Mouse (Mus musculus) heart, postnatal 0 days (tissue): ENCODE measurements around the gene Rerg. TPM values are rescaled to one million over a fixed set of nuclear protein-coding genes. Genes with fewer than 3 reads are reported as not detected.
A peak's percentile ranks its signal among the peaks of the same experiment; 100 is the strongest.

Source experiments
- ATAC-seq: fragments of 200-750 bp; cut with Nextera tagmentation; 2 replicates; pipeline ENCODE4 v1.8.0; 2017; ENCODE audit warnings: low read depth, moderate number of reproducible peaks, moderate library complexity; ENCODE audit not compliant: insufficient read depth
- DNase-seq: peaks from one replicate; pipeline ENCODE4 v3.0.0-alpha.2; 2016; ENCODE audit warnings: low spot score
- H3K27ac ChIP-seq: fragments of 300-500 bp; sonication (generic); 2 replicates; pipeline ENCODE4 v1.5.1; 2014; ENCODE audit warnings: low read depth, mild to moderate bottlenecking
- H3K27me3 ChIP-seq: fragments of 300-500 bp; sonication (generic); 2 replicates; pipeline ENCODE4 v1.6.1; 2014; ENCODE audit warnings: low read length, mixed read lengths; ENCODE audit not compliant: control insufficient read depth, insufficient read depth
- H3K36me3 ChIP-seq: fragments of 300-500 bp; sonication (generic); replicated peaks from 2 replicates; pipeline ENCODE4 v1.6.1; 2014; ENCODE audit warnings: low read length, mixed read lengths; ENCODE audit not compliant: control insufficient read depth, insufficient read depth
- H3K4me1 ChIP-seq: fragments of 300-500 bp; sonication (generic); 2 replicates; pipeline ENCODE4 v1.6.1; 2014; ENCODE audit warnings: antibody characterized with exemption; ENCODE audit not compliant: control insufficient read depth, insufficient read depth
- H3K4me2 ChIP-seq: fragments of 300-500 bp; sonication (generic); 2 replicates; pipeline ENCODE4 v1.6.1; 2014; ENCODE audit warnings: low read depth, mild to moderate bottlenecking, low read length, moderate library complexity
- H3K4me3 ChIP-seq: fragments of 300-500 bp; sonication (generic); 2 replicates; pipeline ENCODE4 v1.5.1; 2014; ENCODE audit warnings: low read depth, low read length
- H3K9ac ChIP-seq: fragments of 300-500 bp; sonication (generic); replicated peaks from 2 replicates; pipeline ENCODE4 v1.6.1; 2014; ENCODE audit warnings: low read depth, low read length, mixed read lengths
- H3K9me3 ChIP-seq: fragments of 300-500 bp; sonication (generic); replicated peaks from 2 replicates; pipeline ENCODE4 v1.6.1; 2016; ENCODE audit warnings: low read length; ENCODE audit not compliant: control insufficient read depth
- CTCF ChIP-seq: IDR thresholded peaks from 2 replicates; pipeline ENCODE4 v1.5.1; 2016; ENCODE audit warnings: antibody characterized with exemption, control low read depth, low read depth
- EP300 ChIP-seq: IDR thresholded peaks from 2 replicates; pipeline ENCODE4 v1.6.1; 2016; ENCODE audit warnings: antibody characterized with exemption, low read depth
- WGBS: fragments of 180-500 bp; shearing (Covaris S2); extraction: QIAGEN DNeasy Blood & Tissue Kit; methylation state at CpG from one replicate; pipeline ENCODE4 v1.1.7; 2014; 5-methylcytosine and 5-hydroxymethylcytosine counted together
- polyA plus RNA-seq: library from polyadenylated mRNA; unstranded; fragments of >200 nt; fragmentation: Nextera tagmentation; extraction: Ambion mirVana; gene quantifications from 2 replicates; pipeline ENCODE4 v1.2.1, GENCODE M21; 2015
- total RNA-seq: library from RNA; depleted of rRNA; stranded (reverse); fragments of >200 nt; gene quantifications from 2 replicates; pipeline ENCODE4 v1.2.3, GENCODE M21; 2014; ENCODE audit warnings: low replicate concordance

Rerg gene
- total and polyA plus RNA-seq, 2 experiments from 2014 or later = 0.88 to 4.3 TPM

GRCm38 (mm10) chr6:137163061-137163460 lies 7.2 kb downstream of the Rerg start:
- no peaks in the 10 kb centered on the region for H3K9me3 ChIP-seq
- no peak for TF ChIP-seq EP300
- no peak for TF ChIP-seq CTCF
- no peaks in the 10 kb centered on the region for H3K4me1 ChIP-seq
- no peak overlapping the region for H3K27ac ChIP-seq
- DNase-seq (no peak), ATAC-seq (no peak)
- H3K27me3 ChIP-seq = peaks cover 5% of the 10 kb centered on the region; the same call in 1 of the 2 replicates
- 80% methylated on average over 4 of the region's 4 CpGs for WGBS
- H3K36me3 ChIP-seq = no peaks in the 10 kb centered on the region
- H3K4me2 ChIP-seq = no peak overlapping the region
- no peak overlapping the region for H3K9ac ChIP-seq
- no peak overlapping the region for H3K4me3 ChIP-seq

GRCm38 (mm10) chr6:137162481-137162880 lies 7.8 kb downstream of the Rerg start:
- no peak for TF ChIP-seq EP300
- TF ChIP-seq CTCF = no peak
- H3K4me3 ChIP-seq = no peak overlapping the region
- no peak for ATAC-seq
- no peaks in the 10 kb centered on the region for H3K9me3 ChIP-seq
- no peaks in the 10 kb centered on the region for H3K4me1 ChIP-seq
- 0 out of 2 replicates have a peak, but pooled peaks cover 2% of the 10 kb centered on the region for H3K27me3 ChIP-seq
- H3K36me3 ChIP-seq = no peaks in the 10 kb centered on the region
- no peak overlapping the region for H3K9ac ChIP-seq
- 92% methylated on average over 7 of the region's 7 CpGs for WGBS
- H3K4me2 ChIP-seq = no peak overlapping the region
- H3K27ac ChIP-seq = no peak overlapping the region
- no peak for DNase-seq

- H3K27ac ChIP-seq = no peak overlapping the region
- H3K36me3 ChIP-seq = no peaks in the 10 kb centered on the region
- H3K27me3 ChIP-seq = no peaks in the 10 kb centered on the region
- ATAC-seq (no peak), DNase-seq (no peak)
- no peak overlapping the region for H3K9ac ChIP-seq
- no peak overlapping the region for H3K4me2 ChIP-seq
- H3K4me3 ChIP-seq = no peak overlapping the region
- no peaks in the 10 kb centered on the region for H3K4me1 ChIP-seq
- 84% methylated on average over 11 of the region's 11 CpGs for WGBS
- H3K9me3 ChIP-seq = no peaks in the 10 kb centered on the region
- TF ChIP-seq EP300 (no peak), CTCF (no peak)
Measured at GRCm38 (mm10) chr6:137161491-137162088, 8.7 kb downstream of the Rerg start.

- no peaks in the 10 kb centered on the region for H3K9me3 ChIP-seq
- no peak overlapping the region for H3K9ac ChIP-seq
- H3K27ac ChIP-seq = no peak overlapping the region
- DNase-seq (no peak), ATAC-seq (no peak)
- H3K27me3 ChIP-seq = no peaks in the 10 kb centered on the region
- no peak overlapping the region for H3K4me3 ChIP-seq
- H3K4me2 ChIP-seq = no peak overlapping the region
- TF ChIP-seq CTCF (no peak), EP300 (no peak)
- H3K4me1 ChIP-seq = no peaks in the 10 kb centered on the region
- WGBS = 82% methylated on average over 8 of the region's 8 CpGs
- no peaks in the 10 kb centered on the region for H3K36me3 ChIP-seq
Measured at GRCm38 (mm10) chr6:137159372-137159926, 10.8 kb downstream of the Rerg start.

- H3K27me3 ChIP-seq = no peaks in the 10 kb centered on the region
- no peak overlapping the region for H3K9ac ChIP-seq
- H3K4me1 ChIP-seq = no peaks in the 10 kb centered on the region
- no peak overlapping the region for H3K4me2 ChIP-seq
- DNase-seq (peak; percentile 51), ATAC-seq (peak; percentile 49; the same call in 1 of the 2 replicates)
- no peak overlapping the region for H3K27ac ChIP-seq
- H3K4me3 ChIP-seq = no peak overlapping the region
- WGBS = 49% methylated on average over 11 of the region's 11 CpGs
- TF ChIP-seq CTCF (no peak), EP300 (no peak)
- H3K9me3 ChIP-seq = no peaks in the 10 kb centered on the region
- H3K36me3 ChIP-seq = no peaks in the 10 kb centered on the region
Measured at GRCm38 (mm10) chr6:137156437-137157219, 13.7 kb downstream of the Rerg start.
